Mouse (Mus musculus) gastrocnemius, postnatal 14 days (tissue): Measurements from ENCODE around the gene Vmn1r165. TPM values are rescaled to one million over a fixed set of nuclear protein-coding genes. Genes with fewer than 3 reads are reported as not detected.
"Not testable (repeated sequence)": the region's sequence is repeated elsewhere in the genome, so short reads cannot be mapped to it uniquely, and the experiment has no call there.

Source experiments
- DNase-seq: peaks from one replicate; pipeline ENCODE4 v3.0.0; 2021; ENCODE audit warnings: mixed read lengths
- intact Hi-C: fragments of 180-260 bp; cut with DNase I; formaldehyde crosslinking; loops from one replicate; pipeline ENCODE4 v1.15.1; 2025; ENCODE audit warnings: low total_unique reads
- long read RNA-seq, 2 experiments: library from polyadenylated mRNA; stranded (forward); transcript quantifications; one replicate each; pipeline ENCODE4 v2.0.0; 2021
- total RNA-seq, 2 experiments: library from RNA; stranded (reverse); gene quantifications; 2 replicates each; pipeline ENCODE4 v1.2.3; 2021

The Vmn1r165 gene
- total RNA-seq = not detected
- long read RNA-seq, experiment 1 = 0 reads
- long read RNA-seq, experiment 2 = 0 reads

GRCm38 (mm10) chr7:23217032-23217431 is at the start of gene Vmn1r165:
Vmn1r165 (plus strand) TSS chr7:23217332.
- intact Hi-C loops, DNase-seq: not testable (repeated sequence)

- intact Hi-C loops, DNase-seq: not testable (repeated sequence)
Measured at GRCm38 (mm10) chr7:23251582-23251981, 34.5 kb downstream of the Vmn1r165 start, which contains the start of gene Vmn1r166. Vmn1r166 (minus strand) TSS chr7:23251682.

Other genes starting within 250 kb of the Vmn1r165 start
- not detected for gene Gm4214, start 232.7 kb upstream of the Vmn1r165 start, total RNA-seq
- gene Gm4216, start 197.4 kb upstream of the Vmn1r165 start, total RNA-seq = not detected
- not detected for gene Vmn1r163, start 161.8 kb upstream of the Vmn1r165 start, total RNA-seq
- gene Gm8720, start 149.9 kb upstream of the Vmn1r165 start, total RNA-seq = not detected
- not detected for gene Gm10662, start 72.9 kb upstream of the Vmn1r165 start, total RNA-seq
- not detected for gene Vmn1r166, start 34.4 kb downstream of the Vmn1r165 start, total RNA-seq
- gene Gm6902, start 61.6 kb downstream of the Vmn1r165 start, total RNA-seq = not detected
- not detected for gene Nlrp4e, start 83.9 kb downstream of the Vmn1r165 start, total RNA-seq
- gene Nlrp5, start 168.6 kb downstream of the Vmn1r165 start, total RNA-seq = under 1 TPM in 1 of 2 experiments, not detected in 1; 0.10 TPM